Mouse (Mus musculus) lung, embryonic 15.5 days (tissue): Measurements from ENCODE around the gene Esm1. TPM values are rescaled to one million over a fixed set of nuclear protein-coding genes. Genes with fewer than 3 reads are reported as not detected.

Experiments used
- ATAC-seq: fragments of 200-750 bp; cut with Nextera tagmentation; 2 replicates; pipeline ENCODE4 v1.8.0; 2017; ENCODE audit warnings: moderate number of reproducible peaks, borderline replicate concordance; ENCODE audit not compliant: low FRiP score, low TSS enrichment; ENCODE audit errors: extremely low read depth
- H3K27ac ChIP-seq: fragments of 300-500 bp; sonication (generic); 2 replicates; pipeline ENCODE4 v1.5.1; 2015; ENCODE audit warnings: moderate library complexity, mild to moderate bottlenecking, inconsistent platforms
- H3K27me3 ChIP-seq: fragments of 300-500 bp; sonication (generic); 2 replicates; pipeline ENCODE4 v1.6.1; 2015; ENCODE audit warnings: inconsistent platforms
- H3K36me3 ChIP-seq: fragments of 300-500 bp; sonication (generic); 2 replicates; pipeline ENCODE4 v1.6.1; 2015; ENCODE audit warnings: inconsistent platforms
- H3K4me1 ChIP-seq: fragments of 300-500 bp; sonication (generic); 2 replicates; pipeline ENCODE4 v1.6.1; 2015; ENCODE audit warnings: inconsistent platforms
- H3K4me2 ChIP-seq: fragments of 300-500 bp; sonication (generic); 2 replicates; pipeline ENCODE4 v1.6.1; 2015; ENCODE audit warnings: inconsistent platforms, mild to moderate bottlenecking, moderate library complexity
- H3K4me3 ChIP-seq: fragments of 300-500 bp; sonication (generic); 2 replicates; pipeline ENCODE4 v1.5.1; 2015; ENCODE audit warnings: mild to moderate bottlenecking, inconsistent platforms
- H3K9ac ChIP-seq: fragments of 300-500 bp; sonication (generic); 2 replicates; pipeline ENCODE4 v1.6.1; 2015; ENCODE audit warnings: inconsistent platforms
- H3K9me3 ChIP-seq: fragments of 300-500 bp; sonication (generic); 2 replicates; pipeline ENCODE4 v1.6.1; 2016; ENCODE audit warnings: inconsistent platforms
- WGBS: fragments of 180-500 bp; shearing (Covaris S2); methylation state at CpG from one replicate; pipeline ENCODE4 v1.1.7; 2015; 5-methylcytosine and 5-hydroxymethylcytosine counted together
- polyA plus RNA-seq: library from polyadenylated mRNA; unstranded; fragments of >200 nt; fragmentation: Nextera tagmentation; extraction: Ambion mirVana; gene quantifications from 2 replicates; pipeline ENCODE4 v1.2.1, GENCODE M21; 2015

The Esm1 gene
- 1.2 and 1.9 TPM in 2 replicates for polyA plus RNA-seq

DNA sequence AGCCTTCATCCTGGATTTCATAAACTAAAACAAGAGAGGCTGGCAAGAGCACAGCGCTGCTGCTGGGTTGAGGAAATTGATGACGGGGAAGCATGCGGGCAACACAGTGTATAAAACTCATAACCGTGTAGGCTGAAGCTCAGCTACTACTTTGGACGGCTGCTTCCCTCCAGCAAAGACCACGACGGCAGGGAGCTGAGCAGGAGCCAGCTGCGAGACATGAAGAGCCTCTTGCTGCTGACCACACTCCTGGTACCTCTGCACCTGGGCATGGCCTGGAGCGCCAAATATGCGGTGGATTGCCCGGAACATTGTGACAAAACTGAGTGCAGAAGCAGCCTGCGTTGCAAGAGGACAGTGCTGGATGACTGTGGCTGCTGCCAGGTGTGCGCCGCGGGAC lies at the start of gene Esm1:
Gene Esm1, plus strand, starts transcription at position 36 of the 400 bp plus-strand sequence.
- ATAC-seq = no peak
- H3K27me3 ChIP-seq = peaks cover 22% of the 10 kb centered on the region
- peak within 1 kb of the TSS; percentile 44 for H3K4me2 ChIP-seq
- H3K27ac ChIP-seq = no peak within 1 kb of the TSS
- H3K4me3 ChIP-seq = peak within 1 kb of the TSS; percentile 18
- H3K4me1 ChIP-seq = 0 out of 2 replicates have a peak, but pooled peaks cover 10% of the 10 kb centered on the region
- H3K9ac ChIP-seq = no peak within 1 kb of the TSS
- no peaks in the 10 kb centered on the region for H3K9me3 ChIP-seq
- no peaks in the 10 kb centered on the region for H3K36me3 ChIP-seq
- WGBS = 23% methylated on average over 15 of the region's 15 CpGs

DNA sequence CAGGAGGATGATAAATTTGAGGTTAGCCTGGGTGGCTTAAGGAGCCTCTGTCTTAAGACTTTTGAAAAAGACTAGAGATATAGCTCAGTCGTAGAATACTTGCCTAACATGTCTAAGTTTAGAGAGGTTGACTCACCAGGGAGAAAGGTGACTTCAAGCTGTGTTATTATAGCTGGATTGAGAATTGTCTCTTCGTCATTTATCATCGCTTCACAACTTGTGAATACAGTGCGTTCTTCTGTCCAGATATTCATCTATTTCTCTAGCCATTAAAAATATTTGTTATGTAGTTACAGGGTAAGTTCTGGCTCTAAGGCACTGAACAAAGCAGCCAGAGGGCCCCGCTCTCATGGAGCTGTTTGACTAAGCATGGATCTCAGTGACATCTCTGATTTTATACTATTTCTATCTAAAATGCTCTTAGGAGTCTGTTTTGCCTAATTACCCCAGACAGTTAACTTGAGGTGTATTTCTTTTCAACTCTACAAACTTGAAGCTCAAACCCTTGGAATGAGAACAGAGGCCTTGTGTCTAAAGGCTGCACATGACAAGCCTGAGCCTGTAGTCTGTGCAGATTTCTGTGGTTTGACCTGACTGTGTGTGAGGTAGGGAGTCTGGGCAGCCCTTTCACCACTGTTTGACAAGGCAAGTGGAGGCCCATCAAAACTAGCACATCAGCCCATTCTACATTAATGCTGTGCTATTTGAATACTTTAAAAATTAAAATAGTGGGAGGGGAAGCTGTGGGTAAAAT lies 45.0 kb upstream of the Esm1 start:
- Histone ChIP-seq H3K27ac (no peak overlapping the region), H3K4me1 (no peaks in the 10 kb centered on the region), H3K36me3 (no peaks in the 10 kb centered on the region), H3K4me2 (no peak overlapping the region), H3K4me3 (no peak overlapping the region), H3K27me3 (no peaks in the 10 kb centered on the region), H3K9me3 (no peaks in the 10 kb centered on the region), H3K9ac (no peak overlapping the region)
- WGBS = 84% methylated on average over 5 of the region's 5 CpGs
- no peak for ATAC-seq

GRCm38 (mm10) chr13:113168018-113168534 lies 41.4 kb upstream of the Esm1 start:
- H3K27me3 ChIP-seq = no peaks in the 10 kb centered on the region
- H3K9me3 ChIP-seq = no peaks in the 10 kb centered on the region
- no peak overlapping the region for H3K27ac ChIP-seq
- no peak overlapping the region for H3K9ac ChIP-seq
- H3K36me3 ChIP-seq = no peaks in the 10 kb centered on the region
- H3K4me2 ChIP-seq = no peak overlapping the region
- no peak overlapping the region for H3K4me3 ChIP-seq
- ATAC-seq = no peak
- 62% methylated on average over 9 of the region's 9 CpGs for WGBS
- no peaks in the 10 kb centered on the region for H3K4me1 ChIP-seq

DNA sequence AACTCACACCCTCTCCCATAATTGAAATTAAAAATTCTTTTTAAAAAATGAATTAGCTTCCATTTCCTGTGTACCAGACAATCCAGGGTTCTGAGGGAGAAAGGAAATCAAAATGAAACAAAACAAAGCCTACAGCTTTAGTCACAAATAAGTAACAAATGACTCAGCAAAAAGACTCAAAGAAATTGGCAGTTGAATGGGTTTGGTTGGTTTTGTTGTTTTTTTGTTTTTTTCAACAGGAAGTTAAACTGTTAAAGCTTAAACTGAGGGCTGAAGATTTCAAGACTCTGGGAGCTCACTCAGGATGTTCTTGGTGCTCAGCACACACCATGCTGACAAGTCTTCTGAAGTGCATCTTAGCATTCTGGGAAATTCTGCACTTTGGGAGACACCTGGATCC lies 39.2 kb upstream of the Esm1 start:
- no peak overlapping the region for H3K4me2 ChIP-seq
- H3K9me3 ChIP-seq = no peaks in the 10 kb centered on the region
- H3K9ac ChIP-seq = no peak overlapping the region
- H3K36me3 ChIP-seq = no peaks in the 10 kb centered on the region
- no peak for ATAC-seq
- H3K27ac ChIP-seq = no peak overlapping the region
- H3K27me3 ChIP-seq = no peaks in the 10 kb centered on the region
- no peaks in the 10 kb centered on the region for H3K4me1 ChIP-seq
- H3K4me3 ChIP-seq = no peak overlapping the region

GRCm38 (mm10) chr13:113174162-113174561 lies 35.3 kb upstream of the Esm1 start:
- ATAC-seq = no peak
- 88% methylated on average over 6 of the region's 6 CpGs for WGBS
- H3K4me2 ChIP-seq = no peak overlapping the region
- no peaks in the 10 kb centered on the region for H3K36me3 ChIP-seq
- no peak overlapping the region for H3K27ac ChIP-seq
- no peaks in the 10 kb centered on the region for H3K9me3 ChIP-seq
- H3K9ac ChIP-seq = no peak overlapping the region
- no peaks in the 10 kb centered on the region for H3K27me3 ChIP-seq
- no peak overlapping the region for H3K4me3 ChIP-seq
- H3K4me1 ChIP-seq = no peaks in the 10 kb centered on the region

DNA sequence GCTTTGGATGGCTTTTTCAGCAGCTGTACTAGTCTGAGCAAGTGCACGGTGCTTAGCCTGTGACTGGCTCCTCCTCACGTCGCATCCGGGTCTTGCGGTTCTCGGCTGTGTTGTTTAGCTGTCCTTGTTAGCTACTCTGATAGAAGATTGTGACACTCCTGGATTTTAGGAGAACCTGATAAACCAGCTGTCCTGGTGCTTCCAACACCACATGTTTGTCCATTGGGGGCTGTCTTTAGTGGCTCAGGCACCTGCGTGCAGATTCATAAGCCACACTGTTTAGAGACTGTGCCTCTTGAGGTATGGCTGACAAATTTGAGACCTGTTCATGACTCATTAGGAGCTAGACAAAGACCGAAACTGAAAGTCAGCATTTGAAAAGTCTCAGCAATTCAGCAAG lies 26.1 kb upstream of the Esm1 start:
- 75% methylated on average over 8 of the region's 8 CpGs for WGBS
- H3K4me1 ChIP-seq = no peaks in the 10 kb centered on the region
- no peaks in the 10 kb centered on the region for H3K36me3 ChIP-seq
- H3K27me3 ChIP-seq = no peaks in the 10 kb centered on the region
- no peak for ATAC-seq
- H3K4me2 ChIP-seq = no peak overlapping the region
- no peak overlapping the region for H3K27ac ChIP-seq
- no peak overlapping the region for H3K9ac ChIP-seq
- H3K9me3 ChIP-seq = no peaks in the 10 kb centered on the region
- no peak overlapping the region for H3K4me3 ChIP-seq

DNA sequence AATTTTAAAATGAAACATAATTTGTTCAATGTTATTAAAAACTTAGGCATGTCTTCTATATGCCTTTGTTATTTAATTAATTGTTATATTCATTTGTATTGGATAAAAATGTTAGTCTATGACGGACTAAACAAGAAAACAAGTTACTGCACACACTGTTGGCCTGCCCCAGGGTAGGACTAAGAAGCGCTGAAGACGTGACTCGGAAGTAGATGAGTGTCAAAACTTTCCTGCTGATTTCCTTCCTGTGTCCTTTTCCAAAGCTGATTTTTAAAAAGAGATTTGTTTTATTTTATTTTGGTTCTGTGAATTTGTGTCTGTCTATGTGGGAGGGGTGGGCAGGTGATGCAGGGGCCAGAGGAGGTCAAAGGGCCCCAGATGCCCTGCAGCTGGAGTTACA lies 25.7 kb upstream of the Esm1 start:
- WGBS = 80% methylated on average over 4 of the region's 4 CpGs
- H3K4me2 ChIP-seq = no peak overlapping the region
- no peak overlapping the region for H3K9ac ChIP-seq
- H3K27ac ChIP-seq = no peak overlapping the region
- no peak overlapping the region for H3K4me3 ChIP-seq
- no peaks in the 10 kb centered on the region for H3K9me3 ChIP-seq
- no peaks in the 10 kb centered on the region for H3K4me1 ChIP-seq
- no peaks in the 10 kb centered on the region for H3K36me3 ChIP-seq
- no peaks in the 10 kb centered on the region for H3K27me3 ChIP-seq
- ATAC-seq = no peak

DNA sequence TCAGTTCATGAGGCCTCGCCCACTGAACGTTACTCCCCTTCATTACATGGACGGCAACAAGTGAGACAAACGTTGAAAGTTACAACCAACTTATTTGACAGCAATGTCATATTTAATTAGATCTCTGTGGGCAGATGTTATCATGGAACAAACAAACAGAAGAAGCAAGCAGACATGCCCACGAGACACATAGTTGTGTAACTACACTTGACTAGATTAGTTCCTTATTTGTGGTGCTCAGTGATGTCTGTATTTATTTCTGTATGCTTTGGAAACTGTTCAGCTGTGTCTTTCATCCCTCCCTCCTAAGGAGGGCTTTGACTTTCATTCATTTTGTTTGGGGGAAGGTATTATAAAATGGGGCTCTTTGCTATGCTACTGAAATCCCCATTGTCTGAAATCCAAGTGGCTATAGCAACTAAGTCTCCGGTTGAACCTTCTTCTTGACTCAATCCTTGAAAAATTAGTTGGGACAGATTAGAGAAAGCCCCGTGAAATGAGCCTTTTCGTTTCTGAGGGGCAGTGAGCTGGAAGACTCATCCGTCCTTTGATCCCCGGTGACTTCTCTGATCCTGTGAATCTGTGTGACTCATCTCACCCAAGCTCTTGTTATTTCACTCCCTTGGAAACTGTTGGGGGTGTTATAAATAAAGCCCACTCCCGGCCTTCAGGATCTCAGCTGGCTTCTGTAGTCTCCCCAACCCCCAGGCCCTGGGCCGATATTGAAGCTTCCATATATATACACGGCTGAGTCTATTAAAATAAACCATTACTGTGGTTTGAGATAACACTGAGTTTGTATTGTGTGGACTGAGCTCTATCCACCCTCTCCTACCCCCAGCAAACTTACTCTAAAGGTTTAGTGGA lies 12.4 kb upstream of the Esm1 start:
- Histone ChIP-seq H3K4me2 (no peak overlapping the region), H3K9me3 (no peaks in the 10 kb centered on the region), H3K27ac (no peak overlapping the region), H3K4me3 (no peak overlapping the region), H3K27me3 (no peaks in the 10 kb centered on the region), H3K9ac (no peak overlapping the region), H3K4me1 (no peaks in the 10 kb centered on the region), H3K36me3 (no peaks in the 10 kb centered on the region)
- WGBS = 56% methylated on average over 13 of the region's 13 CpGs
- no peak for ATAC-seq

DNA sequence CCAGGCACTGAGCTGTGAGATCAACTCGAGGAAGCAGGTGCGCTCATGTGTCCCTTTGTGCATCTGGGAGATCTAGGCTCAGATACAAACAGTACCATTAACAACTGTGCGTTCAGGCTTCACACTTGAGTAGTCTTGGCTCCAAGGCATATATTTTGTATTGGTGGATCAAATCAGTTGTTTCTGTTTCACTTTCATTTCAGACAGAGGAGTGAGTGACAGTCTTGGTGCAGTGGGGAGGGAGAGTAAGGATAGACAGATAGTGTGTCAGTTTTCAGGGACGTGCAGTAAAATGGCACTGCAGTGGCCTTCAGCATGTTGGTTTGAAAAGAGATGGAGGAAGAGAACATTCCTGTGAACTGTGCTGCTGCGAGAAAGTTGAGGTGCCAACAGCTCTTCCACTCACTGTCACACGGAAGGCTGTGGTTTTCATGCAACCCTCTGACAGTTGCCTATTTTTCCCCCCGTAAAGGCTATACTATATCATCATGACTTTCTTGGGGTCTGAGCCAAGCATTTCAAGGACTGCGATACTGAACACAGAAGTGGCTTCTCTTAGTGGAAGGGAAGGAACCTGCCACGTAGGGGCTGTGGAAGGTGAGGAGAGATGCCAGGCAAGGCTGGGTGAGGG lies 11.5 kb upstream of the Esm1 start:
- H3K4me3 ChIP-seq = no peak overlapping the region
- H3K4me1 ChIP-seq = no peaks in the 10 kb centered on the region
- ATAC-seq = no peak
- H3K36me3 ChIP-seq = no peaks in the 10 kb centered on the region
- no peaks in the 10 kb centered on the region for H3K27me3 ChIP-seq
- H3K27ac ChIP-seq = no peak overlapping the region
- H3K4me2 ChIP-seq = no peak overlapping the region
- no peak overlapping the region for H3K9ac ChIP-seq
- WGBS = 73% methylated on average over 9 of the region's 9 CpGs
- H3K9me3 ChIP-seq = no peaks in the 10 kb centered on the region

DNA sequence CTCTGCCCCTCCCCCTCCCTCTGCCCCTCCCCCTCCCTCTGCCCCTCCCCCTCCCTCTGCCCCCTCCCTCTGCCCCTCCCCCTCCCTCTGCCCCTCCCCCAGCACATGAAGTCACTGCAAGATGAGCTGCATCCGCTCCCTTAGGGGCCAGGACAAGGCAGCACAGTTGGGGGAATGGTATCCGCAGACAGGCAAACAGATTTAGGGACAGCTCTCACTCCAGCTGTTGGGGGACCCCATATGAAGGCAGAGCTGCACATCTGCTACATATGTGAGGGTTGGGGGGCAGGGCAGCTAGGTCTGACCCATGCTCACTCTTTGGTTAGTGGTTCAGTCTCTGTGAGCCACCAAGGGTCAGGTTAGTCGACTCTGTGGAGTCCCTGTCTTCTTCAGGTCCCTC lies 10.1 kb upstream of the Esm1 start:
- H3K4me3 ChIP-seq = no peak overlapping the region
- no peak overlapping the region for H3K9ac ChIP-seq
- H3K4me1 ChIP-seq = no peaks in the 10 kb centered on the region
- H3K9me3 ChIP-seq = no peaks in the 10 kb centered on the region
- no peaks in the 10 kb centered on the region for H3K27me3 ChIP-seq
- ATAC-seq = no peak
- WGBS = 58% methylated on average over 3 of the region's 3 CpGs
- H3K36me3 ChIP-seq = no peaks in the 10 kb centered on the region
- H3K4me2 ChIP-seq = no peak overlapping the region
- no peak overlapping the region for H3K27ac ChIP-seq

- H3K36me3 ChIP-seq = no peaks in the 10 kb centered on the region
- H3K4me2 ChIP-seq = no peak overlapping the region
- ATAC-seq = no peak
- H3K4me3 ChIP-seq = no peak overlapping the region
- no peaks in the 10 kb centered on the region for H3K4me1 ChIP-seq
- WGBS = 55% methylated on average over 8 of the region's 8 CpGs
- no peaks in the 10 kb centered on the region for H3K9me3 ChIP-seq
- H3K27ac ChIP-seq = no peak overlapping the region
- no peaks in the 10 kb centered on the region for H3K27me3 ChIP-seq
- no peak overlapping the region for H3K9ac ChIP-seq
These were observed 8.7 kb upstream of the Esm1 start for GRCm38 (mm10) chr13:113200726-113201125.

- Histone ChIP-seq H3K9ac (no peak overlapping the region), H3K9me3 (no peaks in the 10 kb centered on the region), H3K4me2 (no peak overlapping the region), H3K27me3 (no peaks in the 10 kb centered on the region), H3K4me3 (no peak overlapping the region), H3K36me3 (no peaks in the 10 kb centered on the region), H3K27ac (no peak overlapping the region), H3K4me1 (no peaks in the 10 kb centered on the region)
- no peak for ATAC-seq
- WGBS = 81% methylated on average over 2 of the region's 2 CpGs
These were observed 7.8 kb upstream of the Esm1 start for GRCm38 (mm10) chr13:113201631-113202030.
